Mouse (Mus musculus) hindbrain, embryonic 16.5 days (tissue): ENCODE data around the gene Fndc1. TPM values are rescaled to one million over a fixed set of nuclear protein-coding genes. Genes with fewer than 3 reads are reported as not detected.

Experiments
- ATAC-seq: fragments of 200-750 bp; cut with Nextera tagmentation; 2 replicates; pipeline ENCODE4 v1.8.0; 2017; ENCODE audit warnings: moderate TSS enrichment, moderate library complexity
- H3K27ac ChIP-seq: fragments of 300-500 bp; sonication (generic); 2 replicates; pipeline ENCODE4 v1.5.1; 2014; ENCODE audit warnings: low read depth, mild to moderate bottlenecking, control low read depth, low read length, moderate library complexity
- H3K27me3 ChIP-seq: fragments of 300-500 bp; sonication (generic); replicated peaks from 2 replicates; pipeline ENCODE4 v1.6.1; 2014; ENCODE audit warnings: low read length; ENCODE audit not compliant: control insufficient read depth, insufficient read depth
- H3K36me3 ChIP-seq: fragments of 300-500 bp; sonication (generic); 2 replicates; pipeline ENCODE4 v1.6.1; 2014; ENCODE audit warnings: mild to moderate bottlenecking, low read length, moderate library complexity, mixed read lengths; ENCODE audit not compliant: control insufficient read depth, insufficient read depth
- H3K4me1 ChIP-seq: fragments of 300-500 bp; sonication (generic); 2 replicates; pipeline ENCODE4 v1.6.1; 2014; ENCODE audit warnings: low read depth, low read length; ENCODE audit not compliant: control insufficient read depth, insufficient read depth
- H3K4me2 ChIP-seq: fragments of 300-500 bp; sonication (generic); 2 replicates; pipeline ENCODE4 v1.6.1; 2014; ENCODE audit warnings: mild to moderate bottlenecking, low read length, control low read depth, moderate library complexity
- H3K4me3 ChIP-seq: fragments of 300-500 bp; sonication (generic); 2 replicates; pipeline ENCODE4 v1.5.1; 2014; ENCODE audit warnings: mild to moderate bottlenecking, low read length, control low read depth, moderate library complexity
- H3K9ac ChIP-seq: fragments of 300-500 bp; sonication (generic); 2 replicates; pipeline ENCODE4 v1.6.1; 2014; ENCODE audit warnings: low read depth, mild to moderate bottlenecking, control low read depth, low read length, moderate library complexity
- H3K9me3 ChIP-seq: fragments of 300-500 bp; sonication (generic); 2 replicates; pipeline ENCODE4 v1.6.1; 2014; ENCODE audit warnings: mild to moderate bottlenecking, low read length, moderate library complexity; ENCODE audit not compliant: control insufficient read depth
- WGBS: fragments of 180-500 bp; shearing (Covaris S2); extraction: QIAGEN DNeasy Blood & Tissue Kit; methylation state at CpG from one replicate; pipeline ENCODE4 v1.1.7; 2014; 5-methylcytosine and 5-hydroxymethylcytosine counted together
- microRNA-seq: library from miRNA; unstranded; fragments of <30 nt; microRNA quantifications from one replicate; pipeline ENCODE4, GENCODE M21; 2017
- polyA plus RNA-seq: library from polyadenylated mRNA; unstranded; fragments of >200 nt; fragmentation: Nextera tagmentation; extraction: Ambion mirVana; gene quantifications from 2 replicates; pipeline ENCODE4 v1.2.1, GENCODE M21; 2015

Gene Fndc1
- polyA plus RNA-seq, 1 experiment from 2014 or later: 8.3 TPM

DNA sequence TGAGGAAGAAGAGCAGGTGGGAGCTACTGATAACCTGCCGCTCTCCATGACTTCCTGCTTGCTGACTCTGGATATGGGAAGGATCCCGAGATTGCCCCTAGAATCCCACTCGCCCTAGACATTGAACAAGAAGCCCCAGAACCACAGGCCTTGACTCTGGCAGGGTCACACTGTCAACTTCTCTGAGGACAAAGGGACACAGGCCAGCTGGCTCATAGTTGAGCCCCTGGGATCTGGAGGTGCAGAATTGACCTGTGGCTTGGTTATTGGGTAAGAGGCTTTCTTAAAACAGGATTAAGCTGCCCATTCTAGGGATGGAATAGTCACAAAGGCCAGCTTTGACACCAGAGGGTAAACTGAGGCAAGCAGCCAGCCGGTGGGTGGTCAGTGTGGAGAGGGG lies 136.8 kb downstream of the Fndc1 start:
- 81% methylated on average over 4 of the region's 4 CpGs for WGBS
- no peak overlapping the region for H3K4me2 ChIP-seq
- no peak overlapping the region for H3K4me3 ChIP-seq
- ATAC-seq: no peak
- H3K9me3 ChIP-seq: no peaks in the 10 kb centered on the region
- no peak overlapping the region for H3K9ac ChIP-seq
- H3K4me1 ChIP-seq: no peaks in the 10 kb centered on the region
- H3K36me3 ChIP-seq: no peaks in the 10 kb centered on the region
- H3K27me3 ChIP-seq: no peaks in the 10 kb centered on the region
- H3K27ac ChIP-seq: no peak overlapping the region

Small RNA genes within 50 kb of the gene (microRNA-seq; reads per million reads assigned to microRNA genes)
- gene Gm25872: not detected

Other genes starting within 250 kb of the Fndc1 start
- gene Tagap, start 98.7 kb upstream of the Fndc1 start, polyA plus RNA-seq: 0.47 and 0.51 TPM in 2 replicates
- gene Rsph3a, start 118.3 kb upstream of the Fndc1 start, polyA plus RNA-seq: 72.3 and 77.7 TPM in 2 replicates